Mouse (Mus musculus) heart, postnatal 0 days (tissue): ENCODE results near the gene Poll. TPM values are rescaled to one million over a fixed set of nuclear protein-coding genes. Genes with fewer than 3 reads are reported as not detected.

Experiments
- ATAC-seq: fragments of 200-750 bp; cut with Nextera tagmentation; 2 replicates; pipeline ENCODE4 v1.8.0; 2017; ENCODE audit warnings: low read depth, moderate number of reproducible peaks, moderate library complexity; ENCODE audit not compliant: insufficient read depth
- DNase-seq: peaks from one replicate; pipeline ENCODE4 v3.0.0-alpha.2; 2016; ENCODE audit warnings: low spot score
- H3K27ac ChIP-seq: fragments of 300-500 bp; sonication (generic); 2 replicates; pipeline ENCODE4 v1.5.1; 2014; ENCODE audit warnings: low read depth, mild to moderate bottlenecking
- H3K27me3 ChIP-seq: fragments of 300-500 bp; sonication (generic); 2 replicates; pipeline ENCODE4 v1.6.1; 2014; ENCODE audit warnings: low read length, mixed read lengths; ENCODE audit not compliant: control insufficient read depth, insufficient read depth
- H3K36me3 ChIP-seq: fragments of 300-500 bp; sonication (generic); replicated peaks from 2 replicates; pipeline ENCODE4 v1.6.1; 2014; ENCODE audit warnings: low read length, mixed read lengths; ENCODE audit not compliant: control insufficient read depth, insufficient read depth
- H3K4me1 ChIP-seq: fragments of 300-500 bp; sonication (generic); 2 replicates; pipeline ENCODE4 v1.6.1; 2014; ENCODE audit warnings: antibody characterized with exemption; ENCODE audit not compliant: control insufficient read depth, insufficient read depth
- H3K4me2 ChIP-seq: fragments of 300-500 bp; sonication (generic); 2 replicates; pipeline ENCODE4 v1.6.1; 2014; ENCODE audit warnings: low read depth, mild to moderate bottlenecking, low read length, moderate library complexity
- H3K4me3 ChIP-seq: fragments of 300-500 bp; sonication (generic); 2 replicates; pipeline ENCODE4 v1.5.1; 2014; ENCODE audit warnings: low read depth, low read length
- H3K9ac ChIP-seq: fragments of 300-500 bp; sonication (generic); replicated peaks from 2 replicates; pipeline ENCODE4 v1.6.1; 2014; ENCODE audit warnings: low read depth, low read length, mixed read lengths
- H3K9me3 ChIP-seq: fragments of 300-500 bp; sonication (generic); replicated peaks from 2 replicates; pipeline ENCODE4 v1.6.1; 2016; ENCODE audit warnings: low read length; ENCODE audit not compliant: control insufficient read depth
- CTCF ChIP-seq: IDR thresholded peaks from 2 replicates; pipeline ENCODE4 v1.5.1; 2016; ENCODE audit warnings: antibody characterized with exemption, control low read depth, low read depth
- EP300 ChIP-seq: IDR thresholded peaks from 2 replicates; pipeline ENCODE4 v1.6.1; 2016; ENCODE audit warnings: antibody characterized with exemption, low read depth
- WGBS: fragments of 180-500 bp; shearing (Covaris S2); extraction: QIAGEN DNeasy Blood & Tissue Kit; methylation state at CpG from one replicate; pipeline ENCODE4 v1.1.7; 2014; 5-methylcytosine and 5-hydroxymethylcytosine counted together
- polyA plus RNA-seq: library from polyadenylated mRNA; unstranded; fragments of >200 nt; fragmentation: Nextera tagmentation; extraction: Ambion mirVana; gene quantifications from 2 replicates; pipeline ENCODE4 v1.2.1, GENCODE M21; 2015
- total RNA-seq: library from RNA; depleted of rRNA; stranded (reverse); fragments of >200 nt; gene quantifications from 2 replicates; pipeline ENCODE4 v1.2.3, GENCODE M21; 2014; ENCODE audit warnings: low replicate concordance

Gene Poll
- total and polyA plus RNA-seq, 2 experiments from 2014 or later = 9.3 to 12.7 TPM

DNA sequence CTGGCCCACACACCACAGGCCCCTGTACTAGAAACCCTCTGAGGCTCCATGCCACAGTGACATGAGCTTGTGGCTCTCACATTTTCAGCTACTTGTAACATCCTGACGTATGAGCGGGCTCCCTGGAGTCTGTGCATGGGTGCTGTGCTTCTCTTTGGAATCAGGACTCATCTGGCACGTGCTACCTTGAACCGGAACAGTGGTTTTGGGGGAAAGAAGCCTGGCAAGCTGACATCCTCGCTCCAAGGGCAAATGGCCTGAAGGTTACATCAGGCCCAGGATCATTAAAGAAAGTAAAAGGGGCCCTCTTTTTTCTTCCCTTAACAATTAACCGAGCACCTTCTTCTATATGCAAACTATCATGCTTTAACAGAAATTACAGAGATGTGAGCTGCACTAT lies 22.8 kb upstream of the Poll start:
- WGBS = 94% methylated on average over 6 of the region's 6 CpGs
- Histone ChIP-seq H3K27ac (no peak overlapping the region), H3K4me1 (peaks cover 15% of the 10 kb centered on the region), H3K9me3 (no peaks in the 10 kb centered on the region), H3K36me3 (peaks cover 18% of the 10 kb centered on the region), H3K9ac (no peak overlapping the region), H3K4me3 (no peak overlapping the region), H3K27me3 (no peaks in the 10 kb centered on the region), H3K4me2 (no peak overlapping the region)
- TF ChIP-seq EP300 = no peak
- TF ChIP-seq CTCF = no peak
- ATAC-seq = no peak
- DNase-seq = no peak

DNA sequence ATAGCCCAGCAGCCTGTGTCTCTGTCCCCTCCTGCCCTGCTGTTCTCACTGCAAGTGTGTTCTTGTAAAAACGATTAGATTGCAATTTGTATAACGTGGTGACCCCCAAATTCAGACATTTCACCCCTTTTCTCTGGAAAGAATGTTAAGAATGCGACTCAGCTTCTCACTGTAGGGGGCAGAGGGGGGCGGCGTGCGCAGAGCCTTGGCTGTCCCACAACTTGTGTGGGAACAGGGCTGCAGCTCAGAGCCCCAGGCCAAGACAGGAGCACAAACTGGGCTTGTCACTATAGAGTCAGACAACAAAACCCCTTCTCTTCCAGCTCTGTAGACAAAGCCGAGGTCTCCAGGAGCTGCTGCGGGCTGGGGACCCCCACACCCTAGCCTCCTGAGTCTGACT lies 21.8 kb upstream of the Poll start:
- no peak overlapping the region for H3K4me2 ChIP-seq
- no peak overlapping the region for H3K27ac ChIP-seq
- no peak overlapping the region for H3K9ac ChIP-seq
- H3K9me3 ChIP-seq = no peaks in the 10 kb centered on the region
- H3K4me3 ChIP-seq = no peak overlapping the region
- TF ChIP-seq EP300 (no peak), CTCF (no peak)
- DNase-seq (no peak), ATAC-seq (no peak)
- WGBS = 45% methylated on average over 8 of the region's 8 CpGs
- H3K36me3 ChIP-seq = peaks cover 25% of the 10 kb centered on the region
- peaks cover 15% of the 10 kb centered on the region for H3K4me1 ChIP-seq
- no peaks in the 10 kb centered on the region for H3K27me3 ChIP-seq

DNA sequence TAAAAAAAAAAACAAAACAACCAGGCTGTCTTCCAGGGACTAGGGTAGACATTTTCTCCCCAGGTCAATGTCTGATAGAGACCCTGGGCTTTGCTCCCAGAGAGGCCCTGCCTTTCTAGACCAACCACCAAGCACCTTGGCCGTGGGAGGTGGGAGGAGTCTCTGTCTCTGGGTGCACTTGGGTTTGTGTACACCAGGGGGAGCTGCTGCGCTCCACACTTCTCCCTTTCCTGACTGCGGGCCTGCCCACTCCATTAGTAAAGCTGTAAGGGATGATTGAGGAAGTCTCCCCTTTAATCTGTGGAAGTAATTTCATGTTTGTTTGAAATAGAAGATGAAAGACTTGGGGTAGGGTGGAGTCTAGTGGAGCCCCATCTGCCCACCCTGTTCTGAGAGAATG lies 20.9 kb upstream of the Poll start:
- DNase-seq (no peak), ATAC-seq (no peak)
- Histone ChIP-seq H3K9ac (no peak overlapping the region), H3K27ac (no peak overlapping the region), H3K4me2 (no peak overlapping the region), H3K36me3 (peaks cover 25% of the 10 kb centered on the region), H3K4me3 (no peak overlapping the region), H3K4me1 (peaks cover 15% of the 10 kb centered on the region), H3K9me3 (no peaks in the 10 kb centered on the region), H3K27me3 (no peaks in the 10 kb centered on the region)
- WGBS = 64% methylated on average over 3 of the region's 3 CpGs
- TF ChIP-seq CTCF = peak; percentile 57
- no peak for TF ChIP-seq EP300

DNA sequence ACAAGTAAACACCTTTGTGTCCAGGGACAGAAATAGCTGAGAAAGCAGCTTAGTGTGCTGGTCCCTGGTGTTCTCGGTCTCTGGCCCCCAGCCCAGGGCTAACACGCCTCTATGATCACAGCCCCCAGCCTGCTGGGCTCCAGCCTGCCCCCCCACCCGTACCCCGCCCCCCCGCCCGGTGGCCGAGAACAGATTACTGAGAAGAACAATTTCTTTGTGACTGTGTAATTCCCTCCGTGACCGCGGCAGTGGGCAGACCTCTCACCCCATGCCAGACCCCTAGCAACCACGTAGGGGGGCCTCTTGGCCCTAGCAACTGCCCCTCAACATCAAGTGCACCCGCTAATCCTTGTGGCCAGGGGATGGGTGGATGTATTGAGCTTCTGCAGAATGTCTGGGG lies 19.9 kb upstream of the Poll start:
- ATAC-seq = no peak
- no peak overlapping the region for H3K9ac ChIP-seq
- no peak overlapping the region for H3K27ac ChIP-seq
- no peak overlapping the region for H3K4me2 ChIP-seq
- no peak for TF ChIP-seq EP300
- no peak for TF ChIP-seq CTCF
- peaks cover 21% of the 10 kb centered on the region for H3K4me1 ChIP-seq
- peaks cover 25% of the 10 kb centered on the region for H3K36me3 ChIP-seq
- no peak for DNase-seq
- H3K27me3 ChIP-seq = no peaks in the 10 kb centered on the region
- no peaks in the 10 kb centered on the region for H3K9me3 ChIP-seq
- H3K4me3 ChIP-seq = no peak overlapping the region
- 66% methylated on average over 12 of the region's 12 CpGs for WGBS

DNA sequence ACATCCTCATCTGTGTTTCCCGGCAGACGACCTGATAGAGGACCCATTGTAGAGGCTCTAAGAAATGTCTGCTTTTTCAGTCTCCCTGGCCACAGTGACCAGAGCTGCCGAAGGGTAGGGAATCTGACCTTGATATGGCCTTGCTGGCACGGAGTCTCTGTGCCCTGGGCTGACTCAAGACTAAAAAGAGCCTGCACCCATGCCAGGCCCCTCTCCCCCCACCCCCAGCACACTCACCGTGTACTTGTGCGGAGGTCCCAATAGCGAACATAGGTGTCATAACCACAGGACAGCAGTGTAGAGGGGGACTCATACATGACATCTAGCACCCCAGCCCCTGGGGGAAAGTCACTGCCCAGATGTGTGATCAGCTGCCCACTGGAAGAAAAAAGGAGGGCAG lies 19.1 kb upstream of the Poll start:
- H3K9me3 ChIP-seq = no peaks in the 10 kb centered on the region
- H3K4me3 ChIP-seq = no peak overlapping the region
- H3K9ac ChIP-seq = no peak overlapping the region; the same call in 1 of the 2 replicates
- ATAC-seq (peak; percentile 54), DNase-seq (peak; percentile 39)
- peaks cover 25% of the 10 kb centered on the region for H3K36me3 ChIP-seq
- H3K27me3 ChIP-seq = no peaks in the 10 kb centered on the region
- H3K4me1 ChIP-seq = peaks cover 27% of the 10 kb centered on the region
- TF ChIP-seq CTCF = no peak
- TF ChIP-seq EP300 = no peak
- H3K27ac ChIP-seq = peak overlapping the region; percentile 40; the same call in 1 of the 2 replicates
- WGBS = 51% methylated on average over 7 of the region's 7 CpGs
- H3K4me2 ChIP-seq = no peak overlapping the region

DNA sequence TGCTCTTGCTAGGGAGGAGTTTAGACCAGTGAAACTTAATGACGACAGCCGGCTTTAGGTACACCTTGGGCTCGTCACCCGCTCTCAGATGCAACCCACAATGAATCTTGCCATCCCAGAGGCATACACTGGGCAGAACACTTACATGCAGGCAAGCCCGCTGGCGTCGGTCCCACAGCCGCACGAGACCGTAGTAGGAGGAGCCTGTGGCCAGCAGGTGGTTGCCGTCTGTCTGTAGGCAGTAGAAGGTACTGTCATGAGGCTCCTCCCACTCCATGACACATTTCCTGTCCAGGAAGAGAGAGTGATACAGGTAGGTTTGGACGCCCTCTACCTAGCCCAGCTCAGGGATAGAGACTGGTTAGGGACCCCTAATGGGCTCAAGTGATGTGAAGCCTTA lies 18.6 kb upstream of the Poll start:
- Histone ChIP-seq H3K9ac (no peak overlapping the region), H3K4me2 (no peak overlapping the region), H3K4me1 (peaks cover 27% of the 10 kb centered on the region), H3K9me3 (no peaks in the 10 kb centered on the region), H3K36me3 (peaks cover 23% of the 10 kb centered on the region), H3K27me3 (no peaks in the 10 kb centered on the region), H3K27ac (0 out of 2 replicates have a peak overlapping the region, but pooled peaks have one; percentile 40), H3K4me3 (no peak overlapping the region)
- ATAC-seq (no peak), DNase-seq (no peak)
- TF ChIP-seq CTCF = no peak
- no peak for TF ChIP-seq EP300
- WGBS = 71% methylated on average over 12 of the region's 12 CpGs
